Mouse (Mus musculus): Measurements from ENCODE around the gene Sulf2. TPM values are rescaled to one million over a fixed set of nuclear protein-coding genes. Genes with fewer than 3 reads are reported as not detected.

Gene Sulf2
- polyA plus RNA-seq, 1 experiment from 2014 or later = 87.6 TPM

DNA sequence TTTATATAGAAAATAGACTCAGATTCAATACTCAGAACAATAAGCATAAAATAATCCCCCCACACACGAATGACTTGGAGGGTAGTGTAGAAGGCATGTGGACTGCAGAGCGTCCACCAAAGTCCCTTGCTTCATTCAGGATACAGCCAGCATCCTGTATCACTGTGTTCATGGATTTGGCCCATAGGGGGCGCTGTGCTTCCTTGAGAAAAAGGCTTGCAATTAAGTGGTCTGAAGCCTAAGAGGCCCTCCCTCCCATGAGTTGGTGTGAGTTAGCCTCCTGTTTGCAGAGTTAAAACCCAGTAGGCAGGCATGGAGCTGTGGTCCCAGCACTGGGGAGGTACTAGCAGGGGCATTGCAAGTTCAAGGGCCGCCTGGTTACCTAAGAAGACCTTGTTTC is 47.1 kb downstream of the Sulf2 start:
- H3K36me3 ChIP-seq (ENCODE audit: control insufficient read depth, insufficient read depth, low read length) = no peaks in the 10 kb centered on the region
- no peak overlapping the region for H3K4me3 ChIP-seq (ENCODE audit: low read depth, low read length)
- ATAC-seq (ENCODE audit: low FRiP score) = peak; percentile 39; the same call in 1 of the 2 replicates
- no peaks in the 10 kb centered on the region for H3K27me3 ChIP-seq (ENCODE audit: control insufficient read depth, insufficient read depth, low read length)
- no peak overlapping the region for H3K27ac ChIP-seq (ENCODE audit: low read depth, low read length)
- peaks cover 11% of the 10 kb centered on the region; the same call in 1 of the 2 replicates for H3K4me1 ChIP-seq (ENCODE audit: control insufficient read depth, insufficient read depth, low read length)
- no peaks in the 10 kb centered on the region for H3K9me3 ChIP-seq (ENCODE audit: control insufficient read depth, low read length)
- no peak overlapping the region for H3K9ac ChIP-seq (ENCODE audit: low read length)
- DNase-seq (ENCODE audit: low spot score, missing footprints) = peak; percentile 98
- WGBS = 22% methylated on average over 4 of the region's 4 CpGs
- no peak overlapping the region for H3K4me2 ChIP-seq

DNA sequence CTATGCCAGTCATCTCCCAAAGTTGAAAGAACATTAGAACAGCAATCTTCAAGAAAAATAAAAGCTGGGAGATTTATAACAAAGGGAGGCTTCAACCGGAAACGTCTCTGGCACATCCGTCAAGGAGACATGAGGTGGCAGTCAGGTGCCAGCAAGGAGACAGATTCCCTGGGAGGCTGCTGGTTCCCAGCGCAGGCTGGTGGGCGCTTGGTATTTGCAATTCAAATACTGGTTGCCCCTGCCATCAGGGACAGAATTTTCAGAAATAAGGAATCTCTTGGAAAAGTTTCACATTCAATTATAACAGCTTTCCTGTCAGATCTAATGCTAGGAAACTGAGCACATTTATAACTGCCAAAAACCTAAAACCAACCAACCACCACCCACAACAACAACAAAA is 47.6 kb downstream of the Sulf2 start:
- Histone ChIP-seq H3K9ac (ENCODE audit: low read length) (no peak overlapping the region), H3K9me3 (ENCODE audit: control insufficient read depth, low read length) (no peaks in the 10 kb centered on the region), H3K27me3 (ENCODE audit: control insufficient read depth, insufficient read depth, low read length) (no peaks in the 10 kb centered on the region), H3K4me1 (ENCODE audit: control insufficient read depth, insufficient read depth, low read length) (peaks cover 11% of the 10 kb centered on the region; the same call in 1 of the 2 replicates), H3K4me2 (no peak overlapping the region), H3K4me3 (ENCODE audit: low read depth, low read length) (no peak overlapping the region), H3K36me3 (ENCODE audit: control insufficient read depth, insufficient read depth, low read length) (no peaks in the 10 kb centered on the region), H3K27ac (ENCODE audit: low read depth, low read length) (no peak overlapping the region)
- WGBS = 80% methylated on average over 5 of the region's 5 CpGs
- DNase-seq (ENCODE audit: low spot score, missing footprints) (no peak), ATAC-seq (ENCODE audit: low FRiP score) (no peak)

DNA sequence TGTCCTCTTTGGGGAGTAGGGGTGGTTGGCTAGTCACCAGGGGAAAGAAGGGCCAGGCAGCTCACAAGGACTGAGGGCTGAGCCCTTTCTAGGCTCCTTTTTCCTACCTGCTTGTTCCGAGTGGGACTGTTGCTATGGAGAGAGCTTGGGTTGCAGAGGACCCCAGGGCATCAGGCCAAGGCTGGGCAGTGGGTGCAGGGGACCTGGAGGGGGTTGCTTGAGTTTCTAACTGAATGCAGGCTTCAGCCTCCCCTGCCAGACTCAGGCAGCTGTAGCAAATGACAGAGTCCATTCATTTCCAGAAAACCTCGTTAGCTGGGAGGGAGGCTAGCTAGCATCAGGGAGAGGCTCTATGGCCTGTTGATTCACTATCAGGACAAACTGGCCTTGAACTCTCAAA is 48.8 kb downstream of the Sulf2 start:
- WGBS = 82% methylated on average over 2 of the region's 2 CpGs
- Histone ChIP-seq H3K4me3 (ENCODE audit: low read depth, low read length) (no peak overlapping the region), H3K9ac (ENCODE audit: low read length) (no peak overlapping the region), H3K36me3 (ENCODE audit: control insufficient read depth, insufficient read depth, low read length) (no peaks in the 10 kb centered on the region), H3K4me2 (no peak overlapping the region), H3K27me3 (ENCODE audit: control insufficient read depth, insufficient read depth, low read length) (no peaks in the 10 kb centered on the region), H3K4me1 (ENCODE audit: control insufficient read depth, insufficient read depth, low read length) (peaks cover 3% of the 10 kb centered on the region; the same call in 1 of the 2 replicates), H3K9me3 (ENCODE audit: control insufficient read depth, low read length) (no peaks in the 10 kb centered on the region), H3K27ac (ENCODE audit: low read depth, low read length) (no peak overlapping the region)
- DNase-seq (ENCODE audit: low spot score, missing footprints) (no peak), ATAC-seq (ENCODE audit: low FRiP score) (no peak)

DNA sequence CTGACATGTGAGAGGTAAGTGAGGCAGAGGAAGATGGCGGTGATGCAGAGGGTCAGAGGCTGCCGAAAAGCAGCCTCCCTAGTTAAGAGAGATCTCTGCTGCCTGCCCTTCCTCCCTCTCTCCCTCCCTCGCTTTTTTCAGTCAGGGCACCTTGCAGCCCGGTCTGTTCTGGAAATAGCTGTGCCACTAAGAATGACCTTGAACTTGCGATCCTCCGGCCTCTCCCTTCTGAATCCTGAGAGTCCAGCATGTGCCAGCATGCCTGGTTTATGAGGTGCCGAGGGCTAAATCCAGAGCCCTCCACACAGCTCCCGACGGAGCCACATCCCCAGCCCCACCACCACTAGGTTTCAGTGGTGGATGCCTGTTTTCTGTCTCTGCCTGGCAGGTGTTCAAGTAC is 49.6 kb downstream of the Sulf2 start:
- no peaks in the 10 kb centered on the region for H3K36me3 ChIP-seq (ENCODE audit: control insufficient read depth, insufficient read depth, low read length)
- no peak overlapping the region for H3K27ac ChIP-seq (ENCODE audit: low read depth, low read length)
- no peak overlapping the region for H3K4me2 ChIP-seq
- no peak overlapping the region for H3K4me3 ChIP-seq (ENCODE audit: low read depth, low read length)
- H3K4me1 ChIP-seq (ENCODE audit: control insufficient read depth, insufficient read depth, low read length) = 0 out of 2 replicates have a peak, but pooled peaks cover 3% of the 10 kb centered on the region
- H3K27me3 ChIP-seq (ENCODE audit: control insufficient read depth, insufficient read depth, low read length) = no peaks in the 10 kb centered on the region
- H3K9me3 ChIP-seq (ENCODE audit: control insufficient read depth, low read length) = no peaks in the 10 kb centered on the region
- ATAC-seq (ENCODE audit: low FRiP score) (no peak), DNase-seq (ENCODE audit: low spot score, missing footprints) (no peak)
- no peak overlapping the region for H3K9ac ChIP-seq (ENCODE audit: low read length)
- 86% methylated on average over 9 of the region's 9 CpGs for WGBS

DNA sequence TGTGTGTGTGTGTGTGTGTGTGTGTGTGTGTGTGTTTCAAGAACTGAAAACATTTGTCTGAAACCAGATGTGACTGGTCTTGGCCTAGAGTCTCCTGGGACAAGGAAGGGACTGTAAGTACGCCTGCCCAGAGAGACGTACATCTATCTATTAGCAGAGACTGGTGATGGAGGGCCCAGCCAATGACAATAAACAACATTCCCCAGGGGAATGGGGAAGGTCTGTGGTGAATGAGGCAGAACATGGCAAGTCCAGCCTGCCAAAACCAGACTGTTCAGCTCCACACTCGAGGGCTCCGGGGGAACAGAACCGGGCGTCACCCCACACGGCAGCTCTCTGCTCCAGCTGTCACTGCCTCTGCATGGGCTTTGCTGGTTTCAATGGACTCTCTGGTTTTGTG is 52.6 kb downstream of the Sulf2 start:
- DNase-seq (ENCODE audit: low spot score, missing footprints) (no peak), ATAC-seq (ENCODE audit: low FRiP score) (no peak)
- Histone ChIP-seq H3K4me1 (ENCODE audit: control insufficient read depth, insufficient read depth, low read length) (0 out of 2 replicates have a peak, but pooled peaks cover 3% of the 10 kb centered on the region), H3K9ac (ENCODE audit: low read length) (no peak overlapping the region), H3K27me3 (ENCODE audit: control insufficient read depth, insufficient read depth, low read length) (no peaks in the 10 kb centered on the region), H3K9me3 (ENCODE audit: control insufficient read depth, low read length) (no peaks in the 10 kb centered on the region), H3K4me2 (no peak overlapping the region), H3K27ac (ENCODE audit: low read depth, low read length) (no peak overlapping the region), H3K36me3 (ENCODE audit: control insufficient read depth, insufficient read depth, low read length) (no peaks in the 10 kb centered on the region), H3K4me3 (ENCODE audit: low read depth, low read length) (no peak overlapping the region)
- 75% methylated on average over 7 of the region's 7 CpGs for WGBS

DNA sequence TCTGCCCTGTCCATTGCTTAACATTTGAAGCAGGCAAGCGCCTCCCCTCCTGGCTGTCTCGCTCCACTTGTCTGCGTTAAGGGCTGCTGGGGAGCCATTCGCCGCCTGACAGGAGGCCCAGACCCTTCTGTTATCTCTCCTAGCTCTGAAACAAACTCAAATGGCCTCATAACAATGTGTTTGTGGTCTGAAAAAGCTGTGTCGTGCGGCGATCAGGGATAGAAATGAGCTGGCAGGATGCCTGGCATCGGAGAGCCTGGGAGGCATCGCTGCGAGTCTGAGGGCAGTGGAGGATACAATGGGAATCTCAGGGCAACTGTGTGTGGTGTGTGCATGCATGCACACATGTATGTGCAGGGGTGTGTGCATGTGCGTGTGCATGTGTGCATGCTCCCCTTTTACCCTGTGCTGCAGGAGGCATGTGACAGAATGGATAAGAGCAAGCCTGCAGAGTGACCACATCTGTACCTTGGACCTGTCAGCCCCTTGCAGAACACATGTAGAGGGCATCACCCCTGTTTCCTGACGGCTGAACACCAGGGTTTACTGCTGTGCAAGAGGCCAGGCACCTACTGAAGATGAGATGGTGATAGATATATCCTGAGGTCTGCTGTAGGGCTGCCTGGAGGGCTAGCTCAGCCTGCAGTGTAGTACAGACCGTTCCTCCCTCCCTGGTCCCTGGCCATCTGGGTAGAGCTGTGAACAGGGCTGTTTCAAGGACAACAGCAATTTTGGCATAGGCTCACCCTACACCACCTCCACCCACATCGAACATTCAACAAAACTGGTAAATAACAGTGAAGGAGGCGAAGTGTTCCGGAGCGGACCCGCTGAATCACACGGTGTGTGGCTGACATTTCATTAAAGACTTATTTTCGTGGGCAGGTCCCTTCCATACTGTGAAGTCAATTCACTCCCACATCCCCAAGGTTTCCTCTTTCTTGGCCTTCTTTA is 54.9 kb downstream of the Sulf2 start:
- Histone ChIP-seq H3K4me3 (ENCODE audit: low read depth, low read length) (no peak overlapping the region), H3K27me3 (ENCODE audit: control insufficient read depth, insufficient read depth, low read length) (no peaks in the 10 kb centered on the region), H3K4me1 (ENCODE audit: control insufficient read depth, insufficient read depth, low read length) (0 out of 2 replicates have a peak, but pooled peaks cover 3% of the 10 kb centered on the region), H3K9me3 (ENCODE audit: control insufficient read depth, low read length) (no peaks in the 10 kb centered on the region), H3K9ac (ENCODE audit: low read length) (no peak overlapping the region), H3K36me3 (ENCODE audit: control insufficient read depth, insufficient read depth, low read length) (no peaks in the 10 kb centered on the region), H3K4me2 (no peak overlapping the region), H3K27ac (ENCODE audit: low read depth, low read length) (no peak overlapping the region)
- ATAC-seq (ENCODE audit: low FRiP score) (no peak), DNase-seq (ENCODE audit: low spot score, missing footprints) (no peak)
- 93% methylated on average over 21 of the region's 21 CpGs for WGBS

DNA sequence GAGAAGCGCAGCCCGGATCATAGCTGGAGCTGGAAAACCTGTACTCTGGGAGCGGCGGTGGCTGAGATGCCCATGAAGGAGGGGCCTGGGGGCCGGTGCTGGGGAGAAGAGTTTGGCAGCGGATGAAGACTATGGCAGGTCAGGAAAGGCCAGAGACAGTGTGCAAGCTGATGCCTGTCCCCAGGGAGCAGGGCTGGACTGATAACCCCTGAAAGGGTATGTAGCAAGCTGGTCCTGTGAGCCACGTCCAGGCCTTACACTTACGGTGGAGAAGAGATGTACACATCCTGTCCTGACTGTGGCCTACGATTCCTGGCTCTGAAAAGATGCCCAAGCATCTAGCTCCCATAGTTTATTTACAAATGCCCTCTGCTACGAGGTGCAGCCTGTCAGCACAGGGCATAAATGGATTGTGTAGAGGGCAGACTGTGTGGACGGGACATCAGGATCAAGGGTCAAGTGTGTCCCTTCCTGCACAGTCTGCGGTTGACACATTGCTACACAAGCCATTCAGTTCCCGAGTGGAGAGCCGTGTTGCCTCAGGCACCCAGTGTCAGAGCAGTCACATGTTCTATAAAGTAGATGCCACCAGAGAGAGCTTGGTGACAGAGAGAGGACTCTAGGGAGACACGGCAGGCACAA is 57.0 kb downstream of the Sulf2 start:
- Histone ChIP-seq H3K9me3 (ENCODE audit: control insufficient read depth, low read length) (no peaks in the 10 kb centered on the region), H3K9ac (ENCODE audit: low read length) (no peak overlapping the region), H3K4me2 (no peak overlapping the region), H3K4me3 (ENCODE audit: low read depth, low read length) (no peak overlapping the region), H3K4me1 (ENCODE audit: control insufficient read depth, insufficient read depth, low read length) (no peaks in the 10 kb centered on the region), H3K36me3 (ENCODE audit: control insufficient read depth, insufficient read depth, low read length) (peaks cover 6% of the 10 kb centered on the region; the same call in 1 of the 2 replicates), H3K27ac (ENCODE audit: low read depth, low read length) (no peak overlapping the region), H3K27me3 (ENCODE audit: control insufficient read depth, insufficient read depth, low read length) (no peaks in the 10 kb centered on the region)
- no peak for DNase-seq (ENCODE audit: low spot score, missing footprints)
- 85% methylated on average over 15 of the region's 15 CpGs for WGBS
- ATAC-seq (ENCODE audit: low FRiP score) = no peak

DNA sequence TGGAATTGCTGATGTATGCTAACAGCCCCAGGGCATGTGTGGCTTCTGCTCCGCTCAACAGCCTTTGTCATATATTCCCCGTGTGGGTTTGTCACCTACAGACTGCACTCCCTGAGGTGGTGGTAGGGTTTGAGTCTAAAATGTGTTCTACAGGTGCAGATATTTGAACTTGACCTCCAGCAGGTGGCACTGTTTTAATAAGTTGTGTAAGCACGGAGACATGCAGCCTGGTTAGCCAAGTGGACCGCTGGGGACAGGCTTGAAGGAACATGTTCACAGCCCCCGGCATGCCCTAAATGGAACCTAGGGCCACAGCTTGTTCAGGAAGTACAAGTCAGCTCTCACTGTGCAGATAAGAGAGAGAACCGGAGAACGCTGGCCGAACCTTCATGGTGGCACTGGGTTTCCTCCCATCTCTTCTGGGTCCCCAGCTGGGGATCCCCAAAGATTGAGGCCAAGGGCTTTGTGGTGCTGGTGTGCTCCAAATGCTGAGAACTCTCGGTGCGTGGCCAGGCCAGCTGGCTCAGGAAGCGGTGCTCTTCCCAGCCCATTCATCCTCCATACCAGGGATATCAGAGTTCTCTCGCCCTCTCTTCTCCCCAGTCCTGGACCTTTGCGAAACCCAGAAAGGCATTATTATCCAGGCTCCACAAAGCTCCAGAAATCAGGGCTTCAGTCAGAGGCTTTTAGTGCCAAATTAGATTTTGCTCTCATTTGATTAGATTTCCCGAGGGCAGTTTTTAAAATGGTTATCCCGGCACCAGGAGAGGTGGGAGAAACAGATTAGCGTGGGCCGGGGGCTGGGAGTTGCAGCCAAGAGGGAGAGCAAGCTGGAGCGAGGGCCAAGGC is 57.8 kb downstream of the Sulf2 start:
- no peaks in the 10 kb centered on the region for H3K27me3 ChIP-seq (ENCODE audit: control insufficient read depth, insufficient read depth, low read length)
- no peak for ATAC-seq (ENCODE audit: low FRiP score)
- no peak overlapping the region for H3K4me2 ChIP-seq
- H3K27ac ChIP-seq (ENCODE audit: low read depth, low read length) = no peak overlapping the region
- H3K9ac ChIP-seq (ENCODE audit: low read length) = no peak overlapping the region
- no peaks in the 10 kb centered on the region for H3K4me1 ChIP-seq (ENCODE audit: control insufficient read depth, insufficient read depth, low read length)
- H3K9me3 ChIP-seq (ENCODE audit: control insufficient read depth, low read length) = no peaks in the 10 kb centered on the region
- 83% methylated on average over 18 of the region's 18 CpGs for WGBS
- no peak overlapping the region for H3K4me3 ChIP-seq (ENCODE audit: low read depth, low read length)
- H3K36me3 ChIP-seq (ENCODE audit: control insufficient read depth, insufficient read depth, low read length) = peaks cover 6% of the 10 kb centered on the region; the same call in 1 of the 2 replicates
- DNase-seq (ENCODE audit: low spot score, missing footprints) = no peak

Measured in midbrain, embryonic 11.5 days (tissue).